8 mouse cellular contexts compared by ENCODE assay signal in genomic region chr14:111681092-111681708, GRCm38 (mm10). TPM values are rescaled to one million over a fixed set of nuclear protein-coding genes. Genes with fewer than 3 reads are reported as not detected.
DNase-seq lines count a peak whose midpoint lies in the region; ATAC-seq and TF ChIP-seq lines count a peak whose summit lies in the region.

No protein-coding gene starts in this region.

- intact Hi-C loops in left cerebral cortex, postnatal 10 days (cut with DNase I): no loop called here

- H3K4me3 ChIP-seq in kidney, adult 2 months (ENCODE audit: insufficient read depth, low read depth, low read length): peak overlapping the region; percentile 13
- peak overlapping the region; percentile 64 for H3K4me3 ChIP-seq in cerebellum, adult 2 months (replicated peaks; ENCODE audit: insufficient read depth, low read depth, low read length)
- H3K4me3 ChIP-seq in forebrain, postnatal 0 days (ENCODE audit: low read depth, low read length): peak overlapping the region; percentile 40

- TF ChIP-seq CTCF in kidney, adult 2 months (conservative IDR thresholded peaks at IDR 0.05; ENCODE audit: insufficient read depth, insufficient read length, low read depth, low read length): no peak
- no peak for TF ChIP-seq CTCF in cerebellum, adult 2 months (IDR thresholded peaks at IDR 0.05; ENCODE audit: borderline replicate concordance, insufficient read depth, low read depth, low read length)
- TF ChIP-seq CTCF in forebrain, postnatal 0 days (IDR thresholded peaks at IDR 0.05; ENCODE audit: low read depth): peak; percentile 4; the same call in 1 of the 2 replicates

- no peak overlapping the region for H3K27ac ChIP-seq in kidney, adult 2 months (ENCODE audit: insufficient read depth, low read depth, low read length)
- H3K27ac ChIP-seq in cerebellum, adult 2 months (ENCODE audit: insufficient read depth, low read length): no peak overlapping the region
- H3K27ac ChIP-seq in forebrain, postnatal 0 days (ENCODE audit: low read depth, low read length): 0 out of 2 replicates have a peak overlapping the region, but pooled peaks have one; percentile 10

- H3K4me2 ChIP-seq in forebrain, postnatal 0 days (ENCODE audit: low read depth): peak overlapping the region; percentile 77

- no peak for TF ChIP-seq POLR2A in kidney, adult 2 months (IDR thresholded peaks at IDR 0.05; ENCODE audit: low read depth, low read length)
- TF ChIP-seq POLR2A in cerebellum, adult 2 months (IDR thresholded peaks at IDR 0.05; ENCODE audit: borderline replicate concordance, insufficient read depth, low read length): no peak

- H3K27me3 ChIP-seq in kidney, adult 2 months (replicated peaks; ENCODE audit: control insufficient read depth, insufficient read depth, low read length): peaks cover 1% of the 10 kb centered on the region; the same call in 1 of the 2 replicates
- no peaks in the 10 kb centered on the region for H3K27me3 ChIP-seq in cerebellum, adult 2 months (ENCODE audit: control insufficient read depth, insufficient read depth, low read length)
- H3K27me3 ChIP-seq in forebrain, postnatal 0 days (ENCODE audit: insufficient read depth, low read length): no peaks in the 10 kb centered on the region

- H3K9me3 ChIP-seq in forebrain, postnatal 0 days (ENCODE audit: low read length): no peaks in the 10 kb centered on the region

- WGBS in kidney, adult 2 months: 1% methylated on average over 38 of the region's 38 CpGs
- 3% methylated on average over 38 of the region's 38 CpGs for WGBS in cerebellum, adult 2 months
- 2% methylated on average over 38 of the region's 38 CpGs for WGBS in forebrain, postnatal 0 days

- no peak for DNase-seq in kidney, adult 2 months
- DNase-seq in kidney, adult 9 months: no peak
- DNase-seq in cerebellum, adult 2 months: peak; percentile 30 to 46
- peak; percentile 60 for DNase-seq in forebrain, postnatal 0 days
- peak; percentile 18 to 39 for DNase-seq in left cerebral cortex, postnatal 10 days (ENCODE audit: extremely low spot score in 1 of 2, low spot score in 2 of 2)
- peak; percentile 57 for DNase-seq in neural tube, embryonic 10.5 days (ENCODE audit: extremely low spot score, low spot score)
- no peak for DNase-seq in MN1 (ENCODE audit: low spot score)
- no peak for DNase-seq in thymus, adult 18-20 months

- peak overlapping the region; percentile 45 for H3K9ac ChIP-seq in forebrain, postnatal 0 days

- no peaks in the 10 kb centered on the region for H3K36me3 ChIP-seq in kidney, adult 2 months (ENCODE audit: control insufficient read depth, insufficient read depth, low read length)
- H3K36me3 ChIP-seq in forebrain, postnatal 0 days (ENCODE audit: insufficient read depth): no peaks in the 10 kb centered on the region

- H3K4me1 ChIP-seq in kidney, adult 2 months (ENCODE audit: control insufficient read depth, insufficient read depth, low read length): no peaks in the 10 kb centered on the region
- H3K4me1 ChIP-seq in cerebellum, adult 2 months (ENCODE audit: control insufficient read depth, insufficient read depth, low read length): 0 out of 2 replicates have a peak, but pooled peaks cover 8% of the 10 kb centered on the region
- H3K4me1 ChIP-seq in forebrain, postnatal 0 days (ENCODE audit: insufficient read depth): 0 out of 2 replicates have a peak, but pooled peaks cover 4% of the 10 kb centered on the region

- peak; percentile 53 for ATAC-seq in forebrain, postnatal 0 days

RNA-seq across cellular contexts. Expression of gene Slitrk5, which starts 6.3 kb away (rescaled TPM):
- 0.03 TPM in 2 replicates for polyA plus RNA-seq in kidney, adult 2 months (2012; rRNA removed)
- polyA plus RNA-seq in cerebellum, adult 2 months (2012; rRNA removed): 12.9 and 13.2 TPM in 2 replicates
- 42.6 and 43.6 TPM in 2 replicates for total RNA-seq in forebrain, postnatal 0 days (2014; rRNA removed)
- polyA plus RNA-seq in forebrain, postnatal 0 days (2015; fragmentation: Nextera tagmentation; extraction: Ambion mirVana): 21.8 and 27.3 TPM in 2 replicates
- total RNA-seq in left cerebral cortex, postnatal 10 days (2021): 10 to 100 TPM; 78.5 to 88.8 TPM

Comparison
In these comparisons a context has a peak if more than half of its experiments do, and no peak if none do; other contexts are left out.
1. DNase-seq: peak in cerebellum, adult 2 months (2 of 2), forebrain, postnatal 0 days (single experiment), left cerebral cortex, postnatal 10 days (2 of 2) and neural tube, embryonic 10.5 days (single experiment); none in kidney, adult 2 months (single experiment), kidney, adult 9 months (single experiment), MN1 (single experiment) and thymus, adult 18-20 months (0 of 2).
2. H3K4me3 ChIP-seq: peak in every context shown above with its lines; median percentile 64 in cerebellum, adult 2 months; 40 in forebrain, postnatal 0 days; 13 in kidney, adult 2 months.
3. RNA of gene Slitrk5, which starts 6.3 kb away (polyA plus RNA-seq): 21.8 to 27.3 TPM in forebrain, postnatal 0 days and 12.9 to 13.2 TPM in cerebellum, adult 2 months; 0.03 TPM in kidney, adult 2 months; every median in the first group is over 10 times any median in the second.